Mouse (Mus musculus): ENCODE measurements around the gene Rtn4rl1.

Rtn4rl1 gene

DNA sequence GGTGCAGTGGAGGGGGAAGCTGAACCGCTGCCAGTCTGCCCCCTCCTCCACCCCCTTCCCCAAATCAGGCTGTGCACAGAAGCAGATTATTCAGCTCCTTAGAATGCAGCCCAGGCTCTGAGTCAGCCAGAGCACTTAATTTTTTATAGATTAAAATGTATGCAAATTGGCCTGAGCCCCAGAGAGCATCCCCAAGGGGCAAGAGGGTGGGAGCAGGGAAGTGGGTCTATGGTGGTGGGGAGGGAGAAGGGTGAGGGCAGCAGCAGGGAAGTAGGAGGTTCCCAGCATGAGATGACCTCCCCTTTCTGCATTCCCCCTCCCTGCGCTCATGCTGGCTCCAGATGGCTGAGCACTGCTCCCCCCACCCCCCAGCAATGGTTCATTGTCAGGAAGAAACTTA, 8.6 kb upstream of the Rtn4rl1 start:
- no peak for DNase-seq (ENCODE audit: low read depth in 1 of 2, low spot score in 2 of 2)

DNA sequence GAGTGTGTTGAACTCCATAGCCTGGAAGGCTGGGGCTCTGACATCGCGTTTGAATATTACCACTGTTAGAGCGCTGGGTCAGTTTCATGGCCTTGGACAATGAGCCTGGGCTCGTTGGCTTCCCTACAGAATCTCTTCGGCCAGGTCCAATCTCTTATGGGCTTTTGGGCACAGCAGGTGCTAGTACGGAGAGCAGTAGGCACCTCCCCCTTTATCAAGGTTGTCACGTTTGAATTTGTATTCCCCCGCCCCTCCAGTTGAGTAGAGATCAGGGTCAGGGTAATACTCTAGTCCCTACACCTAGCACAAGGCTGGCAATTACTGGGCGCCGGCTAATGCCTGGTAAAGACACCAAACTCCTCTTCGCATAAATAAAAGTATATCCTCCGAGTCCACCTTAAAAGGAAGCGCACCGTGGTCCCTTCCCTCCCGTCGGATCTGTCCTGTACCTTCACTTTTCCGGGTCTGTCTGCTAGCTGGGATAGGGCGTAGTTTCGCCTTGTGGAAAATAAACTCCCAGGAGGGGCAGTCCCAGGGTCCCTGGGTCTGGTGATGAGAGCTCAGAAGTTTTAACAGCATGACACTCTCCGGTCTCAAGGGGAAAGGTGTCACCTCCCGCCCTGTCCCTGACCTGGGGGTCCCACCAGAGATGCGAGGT, 3.7 kb upstream of the Rtn4rl1 start:
- no peak for DNase-seq (ENCODE audit: low read depth in 1 of 2, low spot score in 2 of 2)

GRCm38 (mm10) chr11:75190371-75190724, 3.2 kb upstream of the Rtn4rl1 start:
- DNase-seq (ENCODE audit: low read depth in 1 of 2, low spot score in 2 of 2) = peak; percentile 65 to 76

DNA sequence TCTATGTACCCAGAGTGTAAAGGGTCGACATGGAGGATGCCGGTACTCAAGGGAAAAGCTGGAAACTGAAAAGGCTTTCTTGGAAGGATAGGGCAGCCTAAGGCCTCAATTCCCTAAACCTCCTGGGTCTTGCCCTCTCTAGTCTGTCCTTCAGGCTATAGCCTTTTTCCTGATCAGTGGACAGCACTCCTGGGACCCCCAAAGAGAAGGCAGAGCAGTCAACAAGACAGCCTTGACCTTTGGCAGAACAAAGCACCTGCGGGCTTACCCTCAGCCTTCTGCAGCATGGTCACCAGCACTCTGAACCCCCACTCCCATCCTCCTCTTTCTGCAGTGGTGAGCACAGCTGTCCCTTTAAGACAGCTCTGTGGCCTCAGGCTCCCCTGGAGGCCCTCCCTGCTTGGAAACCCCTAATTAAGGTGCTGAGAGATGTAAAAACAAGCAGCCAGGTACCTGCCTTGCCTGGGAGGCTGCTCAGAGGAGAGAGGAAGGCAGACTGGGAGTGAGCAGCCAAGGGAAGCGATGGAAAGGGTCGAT, 2.6 kb upstream of the Rtn4rl1 start, which contains the start of gene Dph1:
Gene Dph1 (minus strand): TSS at position 337 of the 537 bp plus-strand sequence.
- DNase-seq (ENCODE audit: low read depth in 1 of 2, low spot score in 2 of 2) = no peak

DNA sequence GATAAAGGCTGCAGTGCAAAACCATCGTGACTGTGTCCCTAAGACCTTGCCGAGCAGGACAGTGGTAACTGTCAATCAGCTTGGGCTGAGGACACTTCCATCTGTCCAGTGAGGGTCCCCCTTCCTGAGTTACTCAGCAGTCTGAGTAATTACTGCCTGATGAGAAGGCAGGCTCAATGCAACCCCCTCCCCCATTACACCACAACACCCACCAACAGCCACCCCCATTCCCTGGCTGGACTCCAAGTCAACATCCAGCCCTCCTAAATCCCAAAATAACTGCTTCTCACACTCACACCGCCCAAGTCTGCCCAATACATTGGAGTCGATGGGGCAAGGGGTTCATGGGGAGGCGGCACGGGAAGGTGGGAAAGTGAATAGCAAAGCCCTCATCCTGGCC, 1.7 kb upstream of the Rtn4rl1 start:
- no peak for DNase-seq (ENCODE audit: low read depth in 1 of 2, low spot score in 2 of 2)

- peak in 1 of 2 experiments; percentile 60 for DNase-seq (ENCODE audit: low read depth in 1 of 2, low spot score in 2 of 2)
Observed at GRCm38 (mm10) chr11:75192336-75193214, 1.0 kb upstream of the Rtn4rl1 start.

DNA sequence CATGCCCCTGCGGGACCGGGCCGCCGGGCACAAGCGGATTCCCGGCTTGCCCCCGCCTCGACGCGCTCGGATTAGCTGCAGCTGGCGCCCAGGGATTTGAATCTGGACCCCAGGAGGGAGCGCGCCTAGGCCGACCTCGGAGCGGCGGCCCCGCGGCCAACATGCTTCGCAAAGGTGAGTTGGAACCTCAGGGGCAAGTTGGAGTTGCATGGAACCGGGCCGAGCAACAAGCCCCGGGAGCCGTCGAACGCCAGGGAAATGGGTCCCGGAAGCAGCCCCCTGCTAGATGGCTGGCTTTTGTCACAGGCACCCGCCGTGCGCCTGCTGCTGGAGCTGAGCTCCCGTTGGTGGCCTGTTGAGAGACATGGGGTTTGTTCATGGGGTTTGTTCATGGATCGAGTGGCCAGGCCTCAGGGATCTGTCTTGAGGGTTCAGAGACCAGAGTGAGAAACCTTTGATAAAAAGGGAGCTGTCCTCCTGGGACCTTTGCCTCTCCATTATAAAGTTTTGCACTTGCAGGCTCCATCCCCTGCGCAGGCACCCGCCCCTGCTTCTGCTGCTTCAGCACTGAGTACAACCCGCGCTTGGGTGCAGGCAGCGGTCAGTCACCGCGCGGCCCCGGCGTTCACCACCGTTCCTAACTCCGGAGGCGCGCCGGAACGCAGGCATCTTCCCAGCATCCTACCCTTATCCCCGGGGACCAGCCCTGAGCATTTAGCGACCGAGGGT, 702 bp downstream of the Rtn4rl1 start:
- no peak for DNase-seq (ENCODE audit: low read depth in 1 of 2, low spot score in 2 of 2)

GRCm38 (mm10) chr11:75194850-75195461, 1.4 kb downstream of the Rtn4rl1 start:
- no peak for DNase-seq (ENCODE audit: low read depth in 1 of 2, low spot score in 2 of 2)

DNA sequence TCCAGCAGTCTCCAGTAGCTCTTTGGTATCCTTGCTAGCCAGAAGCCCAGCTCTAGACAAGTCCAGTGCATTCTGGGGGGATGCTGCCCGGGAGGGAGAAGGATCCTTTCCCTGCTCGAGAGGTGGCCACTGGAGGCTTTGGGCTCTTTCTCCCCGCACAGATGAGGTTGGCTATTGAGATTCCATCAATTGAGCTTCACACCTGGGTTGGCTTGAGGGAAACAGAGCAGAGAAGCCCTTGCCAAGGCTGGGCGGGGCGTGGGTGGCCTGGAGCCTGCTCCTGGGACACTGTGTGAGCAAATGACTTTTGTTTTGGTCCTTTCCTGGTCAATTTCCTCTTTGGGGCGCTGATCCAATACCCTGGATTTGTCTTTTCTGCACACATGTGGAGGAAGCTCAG, 2.5 kb downstream of the Rtn4rl1 start:
- DNase-seq (ENCODE audit: low read depth in 1 of 2, low spot score in 2 of 2) = no peak

DNA sequence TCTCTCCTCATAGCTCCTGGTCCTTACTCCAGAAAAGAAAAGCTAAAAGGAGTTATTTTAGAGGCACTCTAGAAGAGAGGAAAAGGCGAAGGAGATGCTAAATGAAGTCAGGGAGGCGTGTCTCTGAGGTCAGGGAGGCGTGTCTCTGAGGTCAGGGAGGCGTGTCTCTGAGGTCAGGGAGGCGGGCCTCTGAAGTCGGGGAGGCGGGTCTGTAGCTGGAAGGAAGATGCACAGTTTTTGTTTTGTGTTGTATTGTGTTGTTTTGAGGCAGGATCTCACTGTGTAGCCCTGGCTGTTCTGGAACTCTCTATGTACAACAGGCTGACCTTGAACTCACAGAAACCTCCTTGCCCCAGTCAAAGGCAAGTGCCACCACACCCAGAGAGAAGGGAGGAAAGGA, 4.4 kb downstream of the Rtn4rl1 start:
- no peak for DNase-seq (ENCODE audit: low read depth in 1 of 2, low spot score in 2 of 2)

GRCm38 (mm10) chr11:75198792-75199191, 5.2 kb downstream of the Rtn4rl1 start:
- DNase-seq (ENCODE audit: low read depth in 1 of 2, low spot score in 2 of 2) = no peak

DNA sequence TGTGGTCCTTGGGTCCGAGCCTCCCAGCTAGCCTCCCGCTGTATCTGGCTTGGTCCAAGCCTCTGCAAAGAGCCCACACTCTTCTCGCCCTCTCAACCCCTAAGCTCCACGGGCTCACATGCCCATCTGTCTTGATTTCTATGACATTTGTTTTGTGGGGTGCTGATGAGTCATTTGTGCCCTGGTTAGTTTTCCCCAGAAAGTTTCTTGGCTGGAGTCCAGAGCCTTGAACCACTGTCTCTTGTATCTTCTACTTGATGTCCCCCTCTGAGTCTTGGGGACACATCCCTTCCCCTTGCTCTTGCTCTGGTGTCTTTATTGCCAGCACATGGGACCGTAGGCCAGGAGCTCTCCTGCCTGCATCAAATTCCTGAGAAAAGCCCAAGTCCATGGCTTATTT, 6.4 kb downstream of the Rtn4rl1 start:
- DNase-seq (ENCODE audit: low read depth in 1 of 2, low spot score in 2 of 2) = no peak

DNA sequence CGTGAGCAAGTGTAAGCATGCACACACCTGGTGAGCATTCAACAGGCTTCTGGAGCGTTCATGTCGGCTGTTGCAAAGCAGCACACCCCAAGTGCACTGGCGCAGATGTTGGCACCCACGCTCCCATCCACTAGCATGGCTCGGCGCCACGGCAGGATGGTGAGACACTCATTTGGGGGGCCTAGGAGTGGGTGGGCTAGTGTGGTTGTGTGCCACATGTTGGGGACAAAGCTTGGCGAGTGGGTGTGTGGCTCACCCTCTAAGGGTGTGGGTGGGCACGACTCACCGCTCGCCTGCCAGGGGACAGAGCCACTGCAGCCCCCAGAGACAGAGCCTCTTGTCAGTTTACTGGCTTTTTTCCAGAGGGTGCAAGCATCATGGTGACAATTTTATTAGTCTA, 7.4 kb downstream of the Rtn4rl1 start:
- no peak for DNase-seq (ENCODE audit: low read depth in 1 of 2, low spot score in 2 of 2)

- DNase-seq (ENCODE audit: low read depth in 1 of 2, low spot score in 2 of 2) = no peak
Observed at GRCm38 (mm10) chr11:75201721-75202120, 8.1 kb downstream of the Rtn4rl1 start.

DNA sequence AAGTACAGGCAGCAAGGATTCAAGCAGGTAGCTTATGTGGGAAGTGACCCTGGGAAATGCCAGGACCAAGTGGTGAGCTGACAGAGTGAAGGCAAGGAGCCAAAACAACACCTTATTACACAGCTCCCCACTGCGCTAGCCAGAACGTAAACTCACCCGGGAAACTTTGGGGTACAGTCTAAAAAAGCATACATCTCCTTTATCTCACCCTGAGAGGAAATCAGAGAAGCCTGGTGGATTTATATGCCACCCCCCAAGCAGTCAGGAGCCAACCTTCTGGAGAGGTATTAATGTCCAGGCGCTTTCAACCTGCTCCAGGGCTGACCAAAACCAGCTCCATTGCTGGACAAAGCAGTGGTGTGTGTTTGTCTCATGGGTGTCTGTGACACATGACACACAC, 10.3 kb downstream of the Rtn4rl1 start:
- no peak for DNase-seq (ENCODE audit: low read depth in 1 of 2, low spot score in 2 of 2)

DNA sequence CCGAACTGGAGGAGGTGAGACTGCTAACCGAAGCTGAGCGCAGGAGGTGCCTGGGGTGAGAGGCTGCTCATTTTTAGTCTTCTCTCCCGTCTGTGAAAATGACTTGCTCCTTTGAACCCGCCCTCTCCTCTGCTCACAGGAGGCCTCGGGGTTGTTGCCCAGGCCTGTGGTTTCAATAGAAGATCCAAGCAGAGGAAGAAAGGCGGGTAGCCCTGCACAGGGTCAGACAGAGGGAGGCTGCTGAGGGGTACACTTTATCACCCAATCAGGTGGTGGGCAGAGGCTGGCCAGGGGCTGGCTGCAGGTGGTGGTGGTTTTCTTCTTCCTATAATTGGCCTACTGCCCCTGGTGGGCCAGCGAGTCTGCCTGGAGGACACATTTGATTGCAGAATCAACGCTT, 10.9 kb downstream of the Rtn4rl1 start:
- DNase-seq (ENCODE audit: low read depth in 1 of 2, low spot score in 2 of 2) = no peak

DNA sequence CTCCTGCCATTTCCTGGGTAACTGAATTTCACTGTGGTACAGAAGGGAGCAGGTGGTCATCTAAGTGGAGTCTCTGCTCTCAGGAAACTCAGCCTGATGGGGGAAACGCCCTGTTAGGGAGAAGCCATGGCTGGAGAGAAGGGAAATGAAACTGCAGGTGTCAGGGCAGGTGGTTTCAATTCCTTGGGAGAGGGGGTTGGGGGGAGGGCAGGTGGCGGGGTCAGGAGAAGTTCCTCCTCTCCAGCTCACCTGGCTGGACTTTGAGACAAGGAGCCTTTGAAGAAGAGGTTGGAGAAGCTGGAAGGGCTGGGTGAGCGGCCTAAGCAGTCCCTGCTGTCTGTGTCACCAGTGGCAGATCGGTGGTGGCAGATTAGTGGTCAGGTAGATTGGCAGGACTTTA, 12.8 kb downstream of the Rtn4rl1 start:
- no peak for DNase-seq (ENCODE audit: low read depth in 1 of 2, low spot score in 2 of 2)

DNA sequence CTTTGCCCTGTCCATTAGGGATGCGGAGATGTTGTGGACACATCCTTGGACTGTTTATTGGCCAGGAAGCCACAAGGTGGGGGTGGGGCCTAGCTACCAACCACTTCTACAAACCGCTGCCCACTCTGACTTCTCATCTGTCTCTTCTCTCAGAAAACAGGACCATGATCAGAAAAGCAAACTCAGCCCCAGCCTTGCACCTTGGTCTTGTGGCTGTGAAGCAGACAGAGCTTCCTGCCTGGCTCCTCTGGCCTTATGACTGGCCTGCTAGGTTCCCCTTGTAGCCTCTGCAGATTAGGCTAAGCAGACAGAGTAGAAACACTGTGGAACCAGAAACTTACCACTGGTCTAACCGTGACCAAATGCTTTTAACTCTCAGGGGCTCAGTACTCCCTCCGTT, 15.8 kb downstream of the Rtn4rl1 start:
- no peak for DNase-seq (ENCODE audit: low read depth in 1 of 2, low spot score in 2 of 2)

DNA sequence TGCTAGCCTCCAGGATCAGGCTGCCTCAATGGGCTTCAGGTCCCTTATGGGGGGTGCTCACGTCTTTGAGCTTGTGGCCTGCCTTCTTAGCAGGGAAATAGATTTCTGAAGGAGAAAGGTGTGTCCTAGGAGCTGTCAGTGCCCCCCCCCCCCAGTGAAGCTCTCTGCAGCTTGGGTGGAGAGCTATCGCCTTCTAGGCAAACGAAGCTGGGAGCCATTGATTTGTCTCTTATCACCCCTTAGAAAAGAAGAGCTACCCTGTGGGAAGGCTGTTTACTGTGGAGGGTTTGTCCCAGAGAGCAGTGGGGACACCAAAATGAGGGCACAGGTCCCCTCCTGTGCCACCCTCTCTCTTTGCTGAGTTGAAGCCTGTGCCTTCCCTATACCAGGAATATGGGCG, 16.5 kb downstream of the Rtn4rl1 start:
- no peak for DNase-seq (ENCODE audit: low read depth in 1 of 2, low spot score in 2 of 2)

DNA sequence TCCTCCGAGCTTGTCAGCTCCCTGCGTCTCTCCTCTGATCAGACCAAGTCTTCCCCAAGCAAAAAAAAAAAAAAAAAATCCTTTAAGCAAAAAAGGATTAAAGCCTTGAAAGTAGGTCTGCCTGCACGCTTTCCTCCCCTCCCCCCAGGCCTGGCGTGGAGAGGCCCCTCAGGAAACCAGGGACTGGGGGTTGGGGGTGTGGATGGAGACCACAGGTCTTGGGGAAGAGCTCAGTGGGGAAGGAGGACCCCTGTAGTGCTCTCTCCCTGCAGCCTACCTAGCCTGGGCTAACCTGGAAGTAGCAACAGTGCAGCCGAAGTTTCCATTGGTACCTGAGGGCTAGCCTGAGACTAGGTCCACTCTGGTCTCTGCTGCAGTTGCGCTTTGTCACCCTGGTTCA, 17.2 kb downstream of the Rtn4rl1 start:
- no peak for DNase-seq (ENCODE audit: low read depth in 1 of 2, low spot score in 2 of 2)

DNA sequence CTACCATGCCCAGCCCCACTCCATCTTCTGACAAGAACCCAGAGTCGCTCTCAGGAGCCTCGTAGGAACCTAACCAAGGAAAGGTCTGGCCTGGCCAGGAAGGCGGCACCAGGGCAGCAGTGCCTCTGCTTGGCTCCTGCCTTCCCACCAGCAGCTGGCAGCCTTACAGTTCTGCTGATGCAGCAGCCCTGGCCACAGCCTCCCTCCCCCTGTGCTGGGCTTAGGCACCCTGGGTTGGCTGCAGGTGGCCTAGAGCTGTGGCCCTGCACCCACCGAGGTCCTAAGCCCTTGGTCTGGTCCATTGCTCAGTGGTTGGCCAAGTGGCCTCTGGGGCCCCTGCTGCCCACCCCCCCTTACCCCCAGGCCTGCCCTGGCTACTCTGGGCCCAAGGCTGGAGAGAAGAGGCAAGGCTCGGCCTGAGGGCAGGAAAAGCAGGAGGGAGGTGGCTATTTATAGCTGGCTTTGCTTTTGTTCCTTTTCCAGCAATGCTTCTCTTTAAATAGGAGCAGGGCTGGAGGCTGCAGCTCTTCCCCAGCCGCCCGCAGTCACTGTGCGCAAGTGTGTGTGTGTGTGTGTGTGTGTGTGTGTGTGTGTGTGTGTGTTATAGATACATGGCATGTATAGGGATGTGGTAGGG, 18.6 kb downstream of the Rtn4rl1 start:
- no peak for DNase-seq (ENCODE audit: low read depth in 1 of 2, low spot score in 2 of 2)

All from monocyte, adult 2 months (primary cell).